9 mouse cellular contexts compared by ENCODE assay signal in the genomic region with DNA sequence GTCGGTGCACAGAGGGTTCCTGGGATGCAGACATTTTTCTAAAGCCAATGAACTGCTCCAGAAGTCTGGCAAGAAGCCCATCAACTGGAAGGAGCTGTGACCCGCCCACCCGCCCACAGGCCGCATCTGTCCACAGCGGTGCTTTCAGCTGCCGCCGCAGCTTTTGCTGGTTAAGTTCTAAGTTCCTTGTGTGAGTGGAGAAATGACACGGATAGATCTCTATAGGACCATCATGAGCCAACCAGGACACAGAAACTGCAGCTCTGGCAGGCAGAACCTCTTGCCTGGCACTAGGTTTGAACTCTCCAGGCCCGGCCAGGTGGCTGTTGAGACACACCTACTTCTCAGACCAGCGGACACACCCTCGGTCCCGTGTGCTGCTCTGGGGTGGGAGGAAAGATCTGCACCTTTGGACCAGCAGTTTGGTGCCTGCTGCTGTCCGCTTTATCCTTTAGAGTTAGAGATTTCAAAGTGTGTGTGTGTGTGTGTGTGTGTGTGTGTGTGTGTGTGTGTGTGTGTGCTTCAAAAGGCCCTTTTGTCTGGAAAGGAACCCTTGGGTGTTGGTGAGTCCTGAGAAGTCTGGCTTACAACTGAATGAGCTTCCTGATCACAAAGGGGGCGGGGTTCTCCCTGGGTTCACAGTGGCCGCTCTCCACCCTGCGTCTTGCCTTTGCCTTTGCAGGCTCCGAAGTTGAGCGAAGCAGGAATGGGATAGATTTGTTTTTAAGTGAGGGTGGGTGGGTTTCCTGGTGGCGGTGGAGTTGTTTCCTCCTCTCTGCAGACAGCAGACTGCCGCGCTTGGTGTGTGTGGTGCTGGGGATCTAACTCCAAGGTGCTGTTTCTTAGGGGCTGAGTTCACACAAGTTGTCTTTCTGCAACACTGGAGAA. TPM values are rescaled to one million over a fixed set of nuclear protein-coding genes. Genes with fewer than 3 reads are reported as not detected.
A peak's percentile ranks its signal among the peaks of the same experiment; 100 is the strongest.
DNase-seq lines count a peak whose midpoint lies in the region; ATAC-seq and TF ChIP-seq lines count a peak whose summit lies in the region.
"Had no signal": no experiment of that assay in that cellular context is flagged by ENCODE, and none has a peak within 500 bp of the region (broad histone marks: within the 10 kb centered on the region; RNA-seq: fewer than 3 reads in every experiment).

No protein-coding gene starts in this region.

- no peak overlapping the region for H3K4me3 ChIP-seq in liver, adult 2 months (ENCODE audit: insufficient read depth, low read depth, low read length)
- no peak overlapping the region for H3K4me3 ChIP-seq in liver, embryonic 12.5 days
- no peak overlapping the region for H3K4me3 ChIP-seq in heart, embryonic 15.5 days
- no peak overlapping the region for H3K4me3 ChIP-seq in stomach, embryonic 14.5 days (ENCODE audit: low read depth, low read length)

- no peak for ATAC-seq in liver, embryonic 12.5 days
- ATAC-seq in heart, embryonic 15.5 days (replicated peaks; ENCODE audit: insufficient number of reproducible peaks, insufficient read depth, low FRiP score, low read depth) = no peak
- 0 out of 2 replicates have a peak, but pooled peaks have one; percentile 38 for ATAC-seq in stomach, embryonic 14.5 days (ENCODE audit: insufficient number of reproducible peaks, insufficient read depth, low FRiP score, low read depth)

- no peak overlapping the region for H3K9ac ChIP-seq in liver, adult 2 months (ENCODE audit: low read depth, low read length)
- H3K9ac ChIP-seq in liver, embryonic 12.5 days = no peak overlapping the region
- no peak overlapping the region for H3K9ac ChIP-seq in heart, embryonic 15.5 days
- no peak overlapping the region for H3K9ac ChIP-seq in stomach, embryonic 14.5 days (replicated peaks; ENCODE audit: low read depth, low read length)

- H3K4me1 ChIP-seq in liver, adult 2 months (ENCODE audit: control insufficient read depth, insufficient read depth, low read length) = peaks cover 14% of the 10 kb centered on the region
- H3K4me1 ChIP-seq in liver, embryonic 12.5 days = peaks cover 30% of the 10 kb centered on the region
- H3K4me1 ChIP-seq in heart, embryonic 15.5 days (replicated peaks) = peaks cover 51% of the 10 kb centered on the region
- peaks cover 26% of the 10 kb centered on the region; the same call in 1 of the 2 replicates for H3K4me1 ChIP-seq in stomach, embryonic 14.5 days (ENCODE audit: control insufficient read depth, insufficient read depth, low read length)

- WGBS in liver, adult 2 months = 66% methylated on average over 21 of the region's 21 CpGs
- WGBS in liver, embryonic 12.5 days (ENCODE audit: insufficient replicate concordance) = 83% methylated on average over 21 of the region's 21 CpGs
- 51% methylated on average over 21 of the region's 21 CpGs for WGBS in heart, embryonic 15.5 days
- 15% methylated on average over 21 of the region's 21 CpGs for WGBS in large intestine, adult 2 months
- 69% methylated on average over 21 of the region's 21 CpGs for WGBS in stomach, embryonic 14.5 days

- TF ChIP-seq CTCF in liver, adult 2 months (IDR thresholded peaks at IDR 0.05; ENCODE audit: low read depth, low read length) = no peak

- H3K27ac ChIP-seq in liver, adult 2 months (replicated peaks; ENCODE audit: insufficient read depth, low read depth, low read length) = 0 out of 2 replicates have a peak overlapping the region, but pooled peaks have one; percentile 1
- H3K27ac ChIP-seq in liver, embryonic 12.5 days = no peak overlapping the region
- peak overlapping the region; percentile 90 for H3K27ac ChIP-seq in heart, embryonic 15.5 days
- peak overlapping the region; percentile 75; the same call in 1 of the 2 replicates for H3K27ac ChIP-seq in stomach, embryonic 14.5 days (ENCODE audit: low read length)

- H3K36me3 ChIP-seq in liver, adult 2 months (ENCODE audit: control insufficient read depth, insufficient read depth, low read length) = no peaks in the 10 kb centered on the region
- peaks cover 59% of the 10 kb centered on the region for H3K36me3 ChIP-seq in liver, embryonic 12.5 days
- H3K36me3 ChIP-seq in heart, embryonic 15.5 days = no peaks in the 10 kb centered on the region
- H3K36me3 ChIP-seq in stomach, embryonic 14.5 days (ENCODE audit: control insufficient read depth, insufficient read depth, low read length) = peaks cover 6% of the 10 kb centered on the region; the same call in 1 of the 2 replicates

- no peak overlapping the region for H3K4me2 ChIP-seq in liver, embryonic 12.5 days
- peak overlapping the region; percentile 31 for H3K4me2 ChIP-seq in heart, embryonic 15.5 days
- H3K4me2 ChIP-seq in stomach, embryonic 14.5 days (replicated peaks; ENCODE audit: low read depth, low read length) = no peak overlapping the region

- H3K9me3 ChIP-seq in liver, embryonic 12.5 days (replicated peaks) = no peaks in the 10 kb centered on the region
- no peaks in the 10 kb centered on the region for H3K9me3 ChIP-seq in heart, embryonic 15.5 days (replicated peaks)
- H3K9me3 ChIP-seq in stomach, embryonic 14.5 days (ENCODE audit: control insufficient read depth, low read depth, low read length) = no peaks in the 10 kb centered on the region

- TF ChIP-seq POLR2A in liver, adult 2 months (IDR thresholded peaks at IDR 0.05; ENCODE audit: extremely low read depth, insufficient read depth, low read length) = no peak

- H3K79me2 ChIP-seq in liver, adult 2 months (ENCODE audit: control insufficient read depth, insufficient read depth, low read length) = no peaks in the 10 kb centered on the region

- H3K27me3 ChIP-seq in liver, adult 2 months (ENCODE audit: control insufficient read depth, insufficient read depth, low read length) = no peaks in the 10 kb centered on the region
- H3K27me3 ChIP-seq in liver, embryonic 12.5 days (replicated peaks) = peaks cover 4% of the 10 kb centered on the region; the same call in 1 of the 2 replicates
- H3K27me3 ChIP-seq in heart, embryonic 15.5 days = no peaks in the 10 kb centered on the region
- H3K27me3 ChIP-seq in stomach, embryonic 14.5 days (ENCODE audit: control insufficient read depth, insufficient read depth, low read length) = no peaks in the 10 kb centered on the region

- no peak for DNase-seq in liver, adult 2 months (ENCODE audit: extremely low read depth, low read depth, low spot score)
- DNase-seq in large intestine, adult 2 months (ENCODE audit: low read depth, low spot score) = peak; percentile 63
- no peak for DNase-seq in cerebellum, adult 9-11 months
- no peak for DNase-seq in left cerebral cortex, adult 9 months (ENCODE audit: low spot score in 2 of 2)
- no peak for DNase-seq in thymus, postnatal 25 days

RNA-seq across cellular contexts. Expression of a gene that starts 7.8 kb away (rescaled TPM):
- 26.8 and 39.4 TPM in 2 replicates for total RNA-seq in liver, adult 2 months (2014; rRNA removed)
- 27.9 and 45.8 TPM in 2 replicates for polyA plus RNA-seq in liver, adult 2 months (2012; rRNA removed)
- 0.60 and 0.70 TPM in 2 replicates for polyA plus RNA-seq in liver, embryonic 12.5 days (2016; fragmentation: Nextera tagmentation; extraction: Ambion mirVana)
- 11.3 and 12.2 TPM in 2 replicates for polyA plus RNA-seq in heart, embryonic 15.5 days (2015; fragmentation: Nextera tagmentation; extraction: Ambion mirVana)
- polyA plus RNA-seq in large intestine, adult 2 months (2012; rRNA removed) = 2.8 and 4.5 TPM in 2 replicates
- polyA plus RNA-seq in stomach, embryonic 14.5 days (2014; fragmentation: Nextera tagmentation; extraction: Ambion mirVana) = 2.5 and 3.3 TPM in 2 replicates

RNA-seq across cellular contexts. Expression of a gene that starts 8.3 kb away (rescaled TPM):
- total RNA-seq in liver, adult 2 months (2014; rRNA removed) = 2.4 and 4.6 TPM in 2 replicates
- 5.0 and 5.3 TPM in 2 replicates for polyA plus RNA-seq in liver, adult 2 months (2012; rRNA removed)
- polyA plus RNA-seq in liver, embryonic 12.5 days (2016; fragmentation: Nextera tagmentation; extraction: Ambion mirVana) = 40.1 and 40.7 TPM in 2 replicates
- polyA plus RNA-seq in heart, embryonic 15.5 days (2015; fragmentation: Nextera tagmentation; extraction: Ambion mirVana) = 37.3 and 41.9 TPM in 2 replicates
- 10.5 and 11.7 TPM in 2 replicates for polyA plus RNA-seq in large intestine, adult 2 months (2012; rRNA removed)
- 24.1 and 28.8 TPM in 2 replicates for polyA plus RNA-seq in stomach, embryonic 14.5 days (2014; fragmentation: Nextera tagmentation; extraction: Ambion mirVana)

RNA-seq across cellular contexts. Expression of a gene that starts 10.5 kb away (rescaled TPM):
- 3.1 and 5.1 TPM in 2 replicates for total RNA-seq in liver, adult 2 months (2014; rRNA removed)
- 7.0 and 10.1 TPM in 2 replicates for polyA plus RNA-seq in liver, adult 2 months (2012; rRNA removed)
- polyA plus RNA-seq in liver, embryonic 12.5 days (2016; fragmentation: Nextera tagmentation; extraction: Ambion mirVana) = 8.2 and 8.8 TPM in 2 replicates
- polyA plus RNA-seq in heart, embryonic 15.5 days (2015; fragmentation: Nextera tagmentation; extraction: Ambion mirVana) = 7.8 and 7.9 TPM in 2 replicates
- 8.9 and 9.9 TPM in 2 replicates for polyA plus RNA-seq in large intestine, adult 2 months (2012; rRNA removed)
- polyA plus RNA-seq in stomach, embryonic 14.5 days (2014; fragmentation: Nextera tagmentation; extraction: Ambion mirVana) = 9.6 and 10.0 TPM in 2 replicates

RNA-seq across cellular contexts. Expression of a gene that starts 47.2 kb away (rescaled TPM):
- total RNA-seq in liver, adult 2 months (2014; rRNA removed) = 0.07 TPM in 1 of 2 replicates, not detected in the other
- polyA plus RNA-seq in liver, adult 2 months (2012; rRNA removed) = not detected in 2 replicates
- not detected in 2 replicates for polyA plus RNA-seq in liver, embryonic 12.5 days (2016; fragmentation: Nextera tagmentation; extraction: Ambion mirVana)
- 0.53 TPM in 1 of 2 replicates, not detected in the other for polyA plus RNA-seq in heart, embryonic 15.5 days (2015; fragmentation: Nextera tagmentation; extraction: Ambion mirVana)
- polyA plus RNA-seq in large intestine, adult 2 months (2012; rRNA removed) = 0.33 and 0.38 TPM in 2 replicates
- 2.9 and 3.0 TPM in 2 replicates for polyA plus RNA-seq in stomach, embryonic 14.5 days (2014; fragmentation: Nextera tagmentation; extraction: Ambion mirVana)
- total RNA-seq: MEL had no signal
